Mouse (Mus musculus): ENCODE results near the gene Pofut2. TPM values are rescaled to one million over a fixed set of nuclear protein-coding genes. Genes with fewer than 3 reads are reported as not detected.
A peak's percentile ranks its signal among the peaks of the same experiment; 100 is the strongest.

The Pofut2 gene
- polyA plus RNA-seq, 1 experiment from 2014 or later, result 62.3 TPM

- Histone ChIP-seq H3K9me3 (no peaks in the 10 kb centered on the region), H3K27me3 (no peaks in the 10 kb centered on the region), H3K9ac (no peak overlapping the region), H3K27ac (replicated peaks) (no peak overlapping the region), H3K4me2 (no peak overlapping the region), H3K4me3 (no peak overlapping the region), H3K36me3 (no peaks in the 10 kb centered on the region), H3K4me1 (replicated peaks) (peaks cover 8% of the 10 kb centered on the region; the same call in 1 of the 2 replicates)
- no peak for ATAC-seq (ENCODE audit: low read depth)
- WGBS, result 97% methylated on average over 1 of the region's 1 CpGs
These were observed 25.8 kb upstream of the Pofut2 start for GRCm38 (mm10) chr10:77233230-77233629.

DNA sequence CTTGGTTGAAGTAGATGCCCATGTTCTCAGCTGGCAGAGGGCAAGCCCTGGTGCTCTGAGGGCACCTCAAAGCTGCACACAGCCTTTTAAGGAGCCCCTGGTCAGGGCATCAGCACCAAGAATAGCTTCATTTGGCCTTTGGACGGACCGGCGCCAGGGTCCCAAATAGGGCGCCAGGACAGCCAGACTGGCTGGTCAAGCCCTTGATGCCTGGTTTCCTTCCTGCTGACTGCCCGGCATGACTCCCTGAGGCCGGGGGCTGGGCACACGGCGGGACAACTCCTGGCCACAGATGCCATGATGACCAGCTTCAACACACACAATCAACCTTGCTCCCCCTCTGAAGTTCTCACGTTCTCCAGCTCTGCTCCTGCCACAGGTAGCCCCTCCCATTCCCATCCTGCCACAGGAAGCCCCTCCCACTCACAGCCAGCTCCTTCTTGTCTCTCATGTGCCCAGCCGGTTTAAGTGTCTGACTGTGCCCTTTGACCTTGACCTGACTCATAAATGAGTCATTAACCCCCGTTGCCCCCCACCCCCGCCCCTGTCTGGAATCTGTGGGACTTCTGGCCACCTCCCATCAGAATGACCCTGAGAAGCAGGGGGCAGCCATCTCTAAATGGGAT is 23.9 kb upstream of the Pofut2 start:
- WGBS, result 80% methylated on average over 12 of the region's 12 CpGs
- Histone ChIP-seq H3K9ac (no peak overlapping the region), H3K27me3 (no peaks in the 10 kb centered on the region), H3K4me2 (no peak overlapping the region), H3K36me3 (no peaks in the 10 kb centered on the region), H3K27ac (replicated peaks) (no peak overlapping the region), H3K4me1 (replicated peaks) (peaks cover under 1% of the 10 kb centered on the region; the same call in 1 of the 2 replicates), H3K9me3 (no peaks in the 10 kb centered on the region), H3K4me3 (no peak overlapping the region)
- ATAC-seq (ENCODE audit: low read depth), result no peak

DNA sequence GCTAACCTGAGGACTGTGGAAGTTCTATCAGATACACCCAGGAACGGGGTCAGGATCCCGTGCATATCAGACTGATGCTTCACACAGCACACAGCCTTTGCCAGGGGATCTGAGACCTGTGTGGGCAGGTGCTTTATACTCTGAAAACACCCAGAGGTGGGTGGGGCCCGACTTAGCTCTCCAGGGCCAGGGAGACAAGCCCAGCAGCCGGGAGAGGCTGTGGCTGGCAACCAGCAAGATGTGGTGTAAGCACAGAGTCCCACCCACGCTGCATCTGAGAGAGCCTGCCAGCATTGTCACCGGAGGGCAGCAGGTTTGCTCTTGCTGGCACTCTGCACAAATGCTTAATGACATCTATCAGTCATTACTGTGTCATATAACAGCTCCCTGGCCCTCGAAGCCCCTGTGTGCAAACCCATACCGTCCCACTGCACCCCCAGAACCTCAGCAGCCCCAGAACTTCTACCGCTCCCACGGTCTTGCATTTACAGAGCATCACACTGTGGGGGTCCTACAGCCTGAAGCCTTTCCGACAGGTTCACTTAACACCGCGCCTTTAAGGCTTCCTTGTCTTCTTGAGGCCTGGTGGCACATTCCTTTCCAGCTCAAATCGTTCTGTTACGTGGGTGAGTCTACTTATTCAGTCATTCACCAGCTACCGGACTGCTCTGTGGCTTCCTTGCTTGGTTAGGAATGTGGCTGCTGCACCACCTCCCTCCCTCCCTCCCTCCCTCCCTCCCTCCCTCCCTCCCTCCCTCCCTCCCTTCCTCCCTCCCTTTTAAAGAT is 21.0 kb upstream of the Pofut2 start:
- no peak overlapping the region for H3K9ac ChIP-seq
- no peak overlapping the region for H3K27ac ChIP-seq (replicated peaks)
- H3K27me3 ChIP-seq, result no peaks in the 10 kb centered on the region
- H3K4me3 ChIP-seq, result no peak overlapping the region
- 77% methylated on average over 16 of the region's 16 CpGs for WGBS
- H3K4me1 ChIP-seq (replicated peaks), result no peaks in the 10 kb centered on the region
- no peak overlapping the region for H3K4me2 ChIP-seq
- no peaks in the 10 kb centered on the region for H3K36me3 ChIP-seq
- ATAC-seq (ENCODE audit: low read depth), result no peak
- no peaks in the 10 kb centered on the region for H3K9me3 ChIP-seq

DNA sequence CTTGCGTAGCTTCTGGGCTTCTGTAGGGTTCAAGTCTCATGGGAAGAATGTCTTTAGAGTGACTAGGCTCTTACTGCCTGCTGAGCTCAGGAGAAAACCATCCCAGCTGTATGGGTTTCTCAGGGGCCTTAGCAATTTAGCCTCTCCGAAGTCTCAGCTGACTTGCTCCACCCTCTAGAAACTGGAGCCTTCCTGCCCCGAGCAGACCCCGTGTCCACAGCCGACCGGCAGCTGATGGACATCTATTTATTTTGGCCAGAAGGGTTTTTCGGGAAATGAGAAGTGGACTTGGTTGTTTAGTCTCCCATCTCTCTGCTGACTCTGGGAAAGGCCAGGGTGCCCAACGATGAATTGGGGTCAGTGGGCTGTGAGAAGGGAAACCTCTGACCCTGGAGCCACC is 18.3 kb upstream of the Pofut2 start:
- Histone ChIP-seq H3K4me2 (no peak overlapping the region), H3K4me1 (replicated peaks) (no peaks in the 10 kb centered on the region), H3K27me3 (no peaks in the 10 kb centered on the region), H3K9ac (no peak overlapping the region), H3K27ac (replicated peaks) (no peak overlapping the region), H3K36me3 (no peaks in the 10 kb centered on the region), H3K4me3 (no peak overlapping the region), H3K9me3 (no peaks in the 10 kb centered on the region)
- no peak for ATAC-seq (ENCODE audit: low read depth)
- 93% methylated on average over 8 of the region's 8 CpGs for WGBS

DNA sequence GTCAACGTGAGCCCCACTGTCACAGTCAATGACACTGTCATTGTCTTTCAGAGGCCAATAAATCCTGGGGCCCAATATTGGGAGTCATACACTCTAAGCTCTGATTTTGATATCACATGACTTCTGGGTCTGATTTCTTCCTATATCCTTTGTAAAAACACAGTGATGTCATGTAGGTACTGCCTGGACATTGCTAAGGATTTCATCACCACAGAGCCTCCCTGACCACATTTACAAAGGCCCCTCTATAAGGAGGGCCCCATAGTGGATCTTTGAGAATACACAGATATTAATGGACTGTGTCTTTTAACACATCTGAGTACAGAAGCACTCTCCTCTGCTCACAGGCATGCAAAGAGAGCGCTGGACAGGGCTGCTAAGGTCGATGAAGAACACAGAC is 16.6 kb upstream of the Pofut2 start:
- H3K4me3 ChIP-seq, result no peak overlapping the region
- no peak overlapping the region for H3K27ac ChIP-seq (replicated peaks)
- no peaks in the 10 kb centered on the region for H3K36me3 ChIP-seq
- H3K4me2 ChIP-seq, result no peak overlapping the region
- H3K9ac ChIP-seq, result no peak overlapping the region
- no peak for ATAC-seq (ENCODE audit: low read depth)
- WGBS, result 80% methylated on average over 3 of the region's 3 CpGs
- H3K27me3 ChIP-seq, result no peaks in the 10 kb centered on the region
- no peaks in the 10 kb centered on the region for H3K9me3 ChIP-seq
- H3K4me1 ChIP-seq (replicated peaks), result no peaks in the 10 kb centered on the region

DNA sequence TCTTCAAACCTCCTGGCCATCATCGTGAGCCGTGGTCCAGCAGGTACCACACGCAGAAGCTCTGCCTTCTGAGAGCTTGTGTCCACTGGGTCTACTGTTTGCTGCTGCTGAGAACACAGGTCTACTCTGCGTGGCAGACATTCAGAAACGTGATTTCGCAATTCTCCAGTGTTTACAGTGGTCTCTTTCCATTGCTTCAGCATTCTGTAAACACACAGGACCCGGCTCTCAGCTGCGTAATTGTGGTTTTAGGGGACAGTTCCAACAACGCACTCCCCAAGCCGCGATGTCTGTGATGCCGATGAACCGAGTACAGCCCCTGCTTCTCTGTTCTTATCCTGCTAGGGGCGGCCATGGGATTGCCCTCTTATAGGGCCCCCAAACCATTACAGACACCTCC is 16.1 kb upstream of the Pofut2 start:
- Histone ChIP-seq H3K4me3 (no peak overlapping the region), H3K9me3 (no peaks in the 10 kb centered on the region), H3K27me3 (no peaks in the 10 kb centered on the region), H3K9ac (no peak overlapping the region), H3K4me2 (no peak overlapping the region), H3K4me1 (replicated peaks) (no peaks in the 10 kb centered on the region), H3K36me3 (no peaks in the 10 kb centered on the region), H3K27ac (replicated peaks) (0 out of 2 replicates have a peak overlapping the region, but pooled peaks have one; percentile 28)
- WGBS, result 88% methylated on average over 14 of the region's 14 CpGs
- ATAC-seq (ENCODE audit: low read depth), result no peak

- Histone ChIP-seq H3K4me3 (no peak overlapping the region), H3K4me1 (replicated peaks) (no peaks in the 10 kb centered on the region), H3K27me3 (no peaks in the 10 kb centered on the region), H3K9ac (no peak overlapping the region), H3K4me2 (no peak overlapping the region), H3K9me3 (no peaks in the 10 kb centered on the region), H3K36me3 (no peaks in the 10 kb centered on the region), H3K27ac (replicated peaks) (no peak overlapping the region)
- ATAC-seq (ENCODE audit: low read depth), result no peak
- 79% methylated on average over 11 of the region's 11 CpGs for WGBS
These were observed 15.4 kb upstream of the Pofut2 start for GRCm38 (mm10) chr10:77243572-77244161.

DNA sequence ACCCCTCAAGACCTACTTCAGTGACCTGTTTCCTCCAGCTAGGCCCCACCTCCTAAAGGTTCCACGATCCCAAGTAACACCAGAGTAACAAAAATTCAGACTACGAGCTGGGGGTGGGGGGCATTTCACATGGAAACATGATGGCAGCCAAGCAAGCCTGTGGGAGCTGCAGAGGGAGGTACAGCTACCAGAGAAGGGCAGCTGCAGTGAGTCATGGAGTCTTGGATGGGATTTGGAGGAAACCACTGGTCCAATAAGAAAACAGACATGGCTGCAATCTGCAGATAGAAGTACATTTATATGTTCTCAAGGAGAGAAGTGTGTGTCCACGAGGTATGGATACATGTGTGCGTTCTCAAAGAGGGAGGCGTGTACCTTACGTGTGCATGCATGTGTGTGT is 14.2 kb upstream of the Pofut2 start:
- H3K9ac ChIP-seq, result no peak overlapping the region
- no peaks in the 10 kb centered on the region for H3K27me3 ChIP-seq
- no peak overlapping the region for H3K4me3 ChIP-seq
- no peak for ATAC-seq (ENCODE audit: low read depth)
- WGBS, result 93% methylated on average over 6 of the region's 6 CpGs
- no peaks in the 10 kb centered on the region for H3K4me1 ChIP-seq (replicated peaks)
- H3K36me3 ChIP-seq, result no peaks in the 10 kb centered on the region
- H3K9me3 ChIP-seq, result no peaks in the 10 kb centered on the region
- H3K4me2 ChIP-seq, result no peak overlapping the region
- H3K27ac ChIP-seq (replicated peaks), result no peak overlapping the region

DNA sequence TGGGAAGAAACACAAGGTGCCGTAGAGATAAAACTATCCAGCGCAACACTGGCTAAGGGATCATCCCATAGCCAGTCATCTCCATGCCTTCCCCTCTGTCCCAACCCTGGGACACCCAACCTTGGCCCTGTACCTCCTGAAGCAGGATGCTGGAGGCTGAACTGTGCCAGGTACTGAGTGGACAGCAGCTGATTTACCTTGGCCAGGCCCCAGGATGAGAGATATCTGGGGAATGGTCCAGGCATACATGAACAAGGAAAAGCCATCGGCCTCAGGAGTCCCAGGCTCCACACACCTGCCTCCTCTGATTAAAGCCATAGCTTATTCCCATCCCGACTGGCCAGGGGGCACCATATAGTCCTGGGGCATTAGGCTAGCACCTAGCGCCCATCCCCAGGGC is 12.0 kb upstream of the Pofut2 start:
- Histone ChIP-seq H3K36me3 (no peaks in the 10 kb centered on the region), H3K27me3 (no peaks in the 10 kb centered on the region), H3K9me3 (no peaks in the 10 kb centered on the region), H3K4me3 (no peak overlapping the region), H3K27ac (replicated peaks) (no peak overlapping the region), H3K9ac (no peak overlapping the region), H3K4me2 (no peak overlapping the region), H3K4me1 (replicated peaks) (peaks cover 15% of the 10 kb centered on the region)
- ATAC-seq (ENCODE audit: low read depth), result no peak
- WGBS, result 90% methylated on average over 5 of the region's 5 CpGs

DNA sequence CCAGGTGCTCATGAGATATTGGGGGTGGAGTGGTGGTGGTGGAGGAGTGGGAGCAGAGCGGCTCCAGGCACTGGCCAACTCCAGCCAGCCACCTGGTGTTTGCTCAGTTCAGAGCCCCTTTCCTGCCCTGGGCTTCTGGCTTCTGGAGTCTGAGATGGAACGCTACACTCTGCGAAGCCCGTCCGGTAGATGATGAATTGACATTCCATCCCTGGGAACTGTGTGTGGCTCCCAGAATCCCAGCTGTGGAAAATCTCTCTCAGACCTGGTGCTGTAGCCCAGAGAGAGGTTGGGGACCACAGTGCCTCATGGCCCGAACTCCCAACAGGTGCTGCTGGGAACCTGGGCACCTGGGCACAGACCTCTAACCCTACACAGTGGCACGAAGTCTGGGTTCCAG is 11.3 kb upstream of the Pofut2 start:
- H3K9me3 ChIP-seq, result no peaks in the 10 kb centered on the region
- no peak for ATAC-seq (ENCODE audit: low read depth)
- WGBS, result 63% methylated on average over 7 of the region's 7 CpGs
- no peak overlapping the region for H3K9ac ChIP-seq
- H3K4me1 ChIP-seq (replicated peaks), result peaks cover 21% of the 10 kb centered on the region
- H3K27me3 ChIP-seq, result no peaks in the 10 kb centered on the region
- H3K4me2 ChIP-seq, result no peak overlapping the region
- no peak overlapping the region for H3K27ac ChIP-seq (replicated peaks)
- H3K4me3 ChIP-seq, result no peak overlapping the region
- H3K36me3 ChIP-seq, result no peaks in the 10 kb centered on the region

- Histone ChIP-seq H3K4me3 (no peak overlapping the region), H3K36me3 (no peaks in the 10 kb centered on the region), H3K9ac (0 out of 2 replicates have a peak overlapping the region, but pooled peaks have one; percentile 22), H3K27me3 (no peaks in the 10 kb centered on the region), H3K4me2 (no peak overlapping the region), H3K4me1 (replicated peaks) (peaks cover 39% of the 10 kb centered on the region), H3K27ac (replicated peaks) (0 out of 2 replicates have a peak overlapping the region, but pooled peaks have one; percentile 9), H3K9me3 (no peaks in the 10 kb centered on the region)
- ATAC-seq (ENCODE audit: low read depth), result no peak
- 63% methylated on average over 18 of the region's 18 CpGs for WGBS
These were observed 7.7 kb upstream of the Pofut2 start for GRCm38 (mm10) chr10:77251223-77251783.

Data from neural tube, embryonic 13.5 days (tissue).